Mouse (Mus musculus) granulocyte monocyte progenitor cell, adult 5-6 weeks (primary cell): Measurements from ENCODE around the gene Ppfia1. TPM values are rescaled to one million over a fixed set of nuclear protein-coding genes. Genes with fewer than 3 reads are reported as not detected.

Source experiments
- ATAC-seq: replicated peaks from 2 replicates; pipeline ENCODE4 v1.8.0; 2016; ENCODE audit warnings: mild to moderate bottlenecking, moderate TSS enrichment, inconsistent platforms; ENCODE audit not compliant: poor library complexity, severe bottlenecking
- total RNA-seq, 2 experiments: library from RNA; stranded (forward) in 1 of 2; stranded (reverse) in 1 of 2; fragments of 200-712, 200-1000 nt in 1 of 2; fragments of >200 nt in 1 of 2; fragmentation: Nextera tagmentation in 1 of 2; gene quantifications; 2 replicates each; pipeline ENCODE4 v1.2.3; 2014 to 2017

Ppfia1 gene
- total RNA-seq, 2 experiments from 2014 or later: 29.4 to 35.4 TPM

DNA sequence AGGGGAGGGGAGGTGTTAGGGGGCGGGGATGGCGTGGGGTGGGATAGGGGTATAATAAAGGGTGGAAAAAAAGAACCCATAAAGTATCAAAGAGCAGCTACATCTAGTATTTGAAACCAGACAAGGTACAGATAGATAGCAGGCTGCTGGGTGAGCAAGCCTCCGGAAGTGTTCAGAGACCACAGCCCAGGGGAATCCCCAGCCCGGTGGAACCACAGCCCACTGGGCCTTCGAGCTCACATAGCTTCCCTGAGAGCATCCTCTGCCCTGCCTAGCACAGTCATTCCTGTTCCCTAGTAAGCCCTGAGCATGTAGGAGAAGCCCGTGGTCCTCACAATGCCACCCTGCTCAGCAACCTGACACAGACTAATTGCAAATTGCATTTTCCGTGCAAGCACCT, 108.7 kb downstream of the Ppfia1 start:
- ATAC-seq: peak; percentile 28; the same call in 1 of the 2 replicates

DNA sequence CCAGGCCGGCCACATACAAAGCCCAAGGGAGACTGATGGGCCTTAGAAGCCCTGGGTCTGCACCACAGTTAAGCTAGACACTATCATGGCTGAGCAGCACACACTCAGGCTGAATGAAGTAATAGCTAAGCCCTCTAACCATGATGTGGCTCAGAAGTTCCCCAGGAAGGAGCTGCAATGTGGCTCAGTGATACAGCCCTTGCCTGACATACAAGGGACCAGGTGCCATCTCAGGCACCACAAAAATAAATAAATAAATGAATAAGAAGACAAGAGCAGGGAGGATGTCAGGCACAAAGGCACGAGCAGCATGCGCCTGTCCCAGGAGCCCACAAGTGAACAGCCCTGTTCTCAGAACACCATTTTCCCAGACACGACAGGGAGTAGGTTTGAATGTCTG, 111.6 kb downstream of the Ppfia1 start:
- no peak for ATAC-seq

GRCm38 (mm10) chr7:144441466-144441865, 112.1 kb downstream of the Ppfia1 start:
- no peak for ATAC-seq

- ATAC-seq: peak; percentile 43
These were observed 114.7 kb downstream of the Ppfia1 start for GRCm38 (mm10) chr7:144438811-144439210.

GRCm38 (mm10) chr7:144432920-144433319, 120.6 kb downstream of the Ppfia1 start:
- ATAC-seq: no peak

DNA sequence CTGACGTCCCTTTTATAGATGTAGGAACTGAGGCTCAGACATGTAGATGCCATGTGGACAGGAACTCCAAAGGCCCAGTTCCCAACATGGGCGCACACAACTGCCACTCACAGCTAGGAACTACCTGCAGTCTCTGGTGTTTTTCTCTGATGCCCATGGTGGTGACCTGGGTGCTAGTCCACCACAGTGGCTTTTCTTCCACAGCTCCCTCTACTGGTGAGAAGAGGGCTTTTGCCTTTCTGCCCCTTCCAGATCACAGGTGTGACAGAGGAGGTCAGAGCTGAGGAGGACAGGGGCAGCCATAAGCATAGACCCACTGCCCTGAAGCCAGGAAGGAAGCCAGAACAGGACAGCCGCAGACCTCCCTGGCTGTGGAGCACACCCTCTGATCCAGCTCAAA, 126.1 kb downstream of the Ppfia1 start:
- ATAC-seq: peak; percentile 63

Other genes with a start within 250 kb of the Ppfia1 start
- gene Cttn, start 82.7 kb downstream of the Ppfia1 start, total RNA-seq (2014; fragmentation: Nextera tagmentation): 1.5 and 2.4 TPM in 2 replicates
- 2.3 and 6.8 TPM in 2 replicates for gene Cttn, start 82.7 kb downstream of the Ppfia1 start, total RNA-seq (2017)
- 8.3 and 13.2 TPM in 2 replicates for gene Fadd, start 28.7 kb upstream of the Ppfia1 start, total RNA-seq (2014; fragmentation: Nextera tagmentation)
- gene Fadd, start 28.7 kb upstream of the Ppfia1 start, total RNA-seq (2017): 6.7 and 8.1 TPM in 2 replicates
- not detected in 2 replicates for gene Ano1, start 198.2 kb upstream of the Ppfia1 start, total RNA-seq (2014; fragmentation: Nextera tagmentation)
- not detected in 2 replicates for gene Ano1, start 198.2 kb upstream of the Ppfia1 start, total RNA-seq (2017)